Mouse (Mus musculus) stomach, embryonic 15.5 days (tissue): ENCODE measurements around the gene Smc5. TPM values are rescaled to one million over a fixed set of nuclear protein-coding genes. Genes with fewer than 3 reads are reported as not detected.

ENCODE experiments used
- ATAC-seq: fragments of 200-750 bp; cut with Nextera tagmentation; 2 replicates; pipeline ENCODE4 v1.8.0; 2017; ENCODE audit warnings: low read depth, moderate number of reproducible peaks, moderate TSS enrichment; ENCODE audit not compliant: insufficient read depth, low FRiP score
- H3K27ac ChIP-seq: fragments of 300-500 bp; sonication (generic); 2 replicates; pipeline ENCODE4 v1.5.1; 2015; ENCODE audit warnings: mild to moderate bottlenecking, inconsistent platforms
- H3K27me3 ChIP-seq: fragments of 300-500 bp; sonication (generic); replicated peaks from 2 replicates; pipeline ENCODE4 v1.6.1; 2015; ENCODE audit warnings: inconsistent platforms
- H3K36me3 ChIP-seq: fragments of 300-500 bp; sonication (generic); 2 replicates; pipeline ENCODE4 v1.6.1; 2015; ENCODE audit warnings: inconsistent platforms
- H3K4me1 ChIP-seq: fragments of 300-500 bp; sonication (generic); 2 replicates; pipeline ENCODE4 v1.6.1; 2015; ENCODE audit warnings: inconsistent platforms
- H3K4me2 ChIP-seq: fragments of 300-500 bp; sonication (generic); 2 replicates; pipeline ENCODE4 v1.6.1; 2015; ENCODE audit warnings: mild to moderate bottlenecking, inconsistent platforms
- H3K4me3 ChIP-seq: fragments of 300-500 bp; sonication (generic); replicated peaks from 2 replicates; pipeline ENCODE4 v1.5.1; 2015; ENCODE audit warnings: inconsistent platforms
- H3K9ac ChIP-seq: fragments of 300-500 bp; sonication (generic); 2 replicates; pipeline ENCODE4 v1.6.1; 2015; ENCODE audit warnings: inconsistent platforms
- H3K9me3 ChIP-seq: fragments of 300-500 bp; sonication (generic); 2 replicates; pipeline ENCODE4 v1.6.1; 2016; ENCODE audit warnings: inconsistent platforms
- WGBS: fragments of 180-500 bp; shearing (Covaris S2); methylation state at CpG from one replicate; pipeline ENCODE4 v1.1.7; 2015; 5-methylcytosine and 5-hydroxymethylcytosine counted together
- polyA plus RNA-seq: library from polyadenylated mRNA; unstranded; fragments of >200 nt; fragmentation: Nextera tagmentation; extraction: Ambion mirVana; gene quantifications from 2 replicates; pipeline ENCODE4 v1.2.1, GENCODE M21; 2015

Gene Smc5
- polyA plus RNA-seq, 1 experiment from 2014 or later, result 28.9 TPM

DNA sequence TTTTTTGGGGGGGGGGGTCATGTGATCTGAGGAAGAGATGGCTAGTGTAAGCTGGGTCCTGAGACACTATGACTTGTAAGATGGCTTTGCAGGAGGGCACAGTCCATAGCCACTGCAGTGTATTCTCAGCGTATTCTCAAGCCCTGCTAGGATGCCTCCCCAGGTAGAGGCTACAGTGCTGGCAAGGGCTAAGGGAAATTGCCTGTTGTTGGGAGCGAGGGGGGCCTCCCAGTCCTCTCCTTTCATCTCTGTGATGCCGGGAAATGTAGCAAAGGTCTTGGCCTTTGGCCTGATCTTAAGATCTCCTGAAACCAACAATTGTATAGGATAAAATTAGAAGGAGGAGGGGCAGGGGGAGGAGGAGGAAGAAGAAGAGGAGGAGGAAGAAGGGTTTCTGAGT, 110.3 kb downstream of the Smc5 start:
- Histone ChIP-seq H3K4me2 (no peak overlapping the region), H3K36me3 (no peaks in the 10 kb centered on the region), H3K9ac (no peak overlapping the region), H3K4me1 (0 out of 2 replicates have a peak, but pooled peaks cover 3% of the 10 kb centered on the region), H3K27me3 (no peaks in the 10 kb centered on the region), H3K9me3 (no peaks in the 10 kb centered on the region), H3K27ac (no peak overlapping the region), H3K4me3 (no peak overlapping the region)
- ATAC-seq, result no peak
- 60% methylated on average over 3 of the region's 3 CpGs for WGBS

DNA sequence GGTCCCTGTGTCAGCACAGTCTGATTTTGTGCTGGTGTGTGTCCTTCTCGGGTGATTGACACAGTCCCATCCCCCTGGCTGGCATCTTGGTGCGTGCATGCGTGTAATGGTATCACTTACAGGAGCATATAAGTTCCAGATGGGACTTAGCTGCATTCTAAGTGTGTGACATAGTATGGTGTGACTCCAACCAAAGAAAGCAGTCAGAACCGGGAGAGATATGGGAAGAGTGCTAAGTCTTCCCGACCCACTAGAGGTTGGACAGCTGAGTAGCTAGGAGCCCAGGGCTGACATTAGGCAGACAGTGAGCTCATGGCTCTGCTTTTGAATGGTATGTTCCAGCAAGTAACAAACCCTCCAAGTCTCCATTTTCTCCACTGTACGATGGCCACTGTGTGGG, 110.8 kb downstream of the Smc5 start:
- 0 out of 2 replicates have a peak, but pooled peaks cover 3% of the 10 kb centered on the region for H3K4me1 ChIP-seq
- H3K27ac ChIP-seq, result no peak overlapping the region
- no peaks in the 10 kb centered on the region for H3K9me3 ChIP-seq
- H3K9ac ChIP-seq, result no peak overlapping the region
- H3K4me3 ChIP-seq, result no peak overlapping the region
- no peaks in the 10 kb centered on the region for H3K36me3 ChIP-seq
- 88% methylated on average over 6 of the region's 6 CpGs for WGBS
- H3K27me3 ChIP-seq, result no peaks in the 10 kb centered on the region
- ATAC-seq, result no peak
- H3K4me2 ChIP-seq, result no peak overlapping the region

DNA sequence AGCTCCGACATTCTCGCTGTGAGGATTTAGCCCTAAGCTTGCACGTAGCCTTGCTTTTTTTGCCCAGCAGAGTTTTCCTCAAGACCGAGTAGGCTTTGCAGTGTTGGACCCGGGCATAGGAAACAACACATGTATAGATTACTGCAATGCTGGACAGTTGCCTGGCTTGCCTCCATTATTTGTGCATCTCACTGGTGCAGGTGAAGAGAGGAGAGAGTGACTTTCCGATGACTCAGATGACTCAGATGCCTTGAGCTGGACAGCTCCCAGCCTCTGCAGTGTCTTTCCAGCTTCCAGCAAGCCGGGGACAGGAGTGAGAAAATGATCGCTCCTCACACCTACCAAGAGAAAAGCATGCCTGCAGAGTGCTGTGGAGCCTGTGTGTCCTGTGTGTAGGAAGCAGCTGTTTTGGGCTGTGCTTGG, 111.3 kb downstream of the Smc5 start:
- H3K36me3 ChIP-seq, result no peaks in the 10 kb centered on the region
- no peak overlapping the region for H3K27ac ChIP-seq
- ATAC-seq, result no peak
- H3K9ac ChIP-seq, result no peak overlapping the region
- 0 out of 2 replicates have a peak, but pooled peaks cover 3% of the 10 kb centered on the region for H3K4me1 ChIP-seq
- H3K27me3 ChIP-seq, result no peaks in the 10 kb centered on the region
- no peak overlapping the region for H3K4me2 ChIP-seq
- WGBS, result 32% methylated on average over 8 of the region's 8 CpGs
- H3K4me3 ChIP-seq, result no peak overlapping the region
- no peaks in the 10 kb centered on the region for H3K9me3 ChIP-seq

DNA sequence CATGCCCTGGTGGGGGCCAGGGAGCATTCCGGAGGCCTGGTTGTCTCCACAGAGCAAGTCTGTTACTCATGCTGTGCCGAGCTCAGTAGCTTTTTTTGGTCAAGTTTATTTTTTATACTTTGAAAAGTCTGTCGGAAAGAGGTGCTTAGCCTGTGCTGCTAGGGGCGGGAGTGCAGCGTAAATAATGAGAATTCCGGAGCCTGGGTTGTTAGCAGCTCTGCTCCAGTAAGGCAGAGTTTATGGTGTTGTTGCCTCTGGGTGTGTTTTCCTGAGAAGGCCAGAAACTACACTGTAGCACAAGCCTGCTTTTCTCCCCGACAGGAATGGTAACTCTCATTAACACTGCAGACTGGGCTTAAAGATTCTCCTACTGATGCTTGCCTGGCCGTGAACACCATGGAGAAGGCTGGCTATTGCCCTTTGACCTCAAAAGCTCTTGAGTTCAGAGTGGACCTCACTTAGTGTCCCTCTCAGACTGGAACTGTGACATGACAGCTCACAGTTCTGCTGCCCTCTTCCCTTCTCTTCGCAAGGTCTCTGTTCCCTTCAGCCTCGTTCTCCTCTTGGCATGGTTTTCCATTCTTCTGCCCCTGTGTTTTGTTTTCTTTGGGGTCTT, 113.8 kb downstream of the Smc5 start:
- Histone ChIP-seq H3K4me1 (0 out of 2 replicates have a peak, but pooled peaks cover 3% of the 10 kb centered on the region), H3K4me2 (no peak overlapping the region), H3K36me3 (no peaks in the 10 kb centered on the region), H3K9ac (no peak overlapping the region), H3K27ac (no peak overlapping the region), H3K9me3 (no peaks in the 10 kb centered on the region), H3K4me3 (no peak overlapping the region), H3K27me3 (no peaks in the 10 kb centered on the region)
- ATAC-seq, result no peak
- 57% methylated on average over 10 of the region's 10 CpGs for WGBS

Other genes with a start within 250 kb of the Smc5 start
- 6.8 and 8.1 TPM in 2 replicates for gene Klf9, start 132.7 kb downstream of the Smc5 start, polyA plus RNA-seq
- gene Mamdc2, start 174.5 kb upstream of the Smc5 start, polyA plus RNA-seq, result 3.8 and 4.1 TPM in 2 replicates